Mouse (Mus musculus): Measurements from ENCODE around the gene Fbxo24.

The Fbxo24 gene

GRCm38 (mm10) chr5:137562965-137563364, 65.8 kb downstream of the Fbxo24 start:
- DNase-seq (ENCODE audit: low read depth, low spot score): peak; percentile 49
